Mouse (Mus musculus) lung, adult 2 months (tissue): ENCODE results near the gene Ctbp2. TPM values are rescaled to one million over a fixed set of nuclear protein-coding genes. Genes with fewer than 3 reads are reported as not detected.
A peak's percentile ranks its signal among the peaks of the same experiment; 100 is the strongest.

Experiments used
- DNase-seq: peaks from one replicate; pipeline ENCODE4 v3.0.0; 2022
- H3K4me1 ChIP-seq: fragments of 200-500 bp; 2 replicates; pipeline ENCODE4 v1.6.1; 2011; ENCODE audit warnings: low read length; ENCODE audit not compliant: control insufficient read depth, insufficient read depth
- H3K4me3 ChIP-seq: fragments of 200-500 bp; replicated peaks from 2 replicates; pipeline ENCODE3; 2011; ENCODE audit warnings: low read depth, mild to moderate bottlenecking, control low read depth, low read length; ENCODE audit errors: extremely low read depth
- CTCF ChIP-seq: fragments of 200-500 bp; IDR thresholded peaks from 2 replicates; pipeline ENCODE4 v1.5.1; 2011; ENCODE audit warnings: mild to moderate bottlenecking, low read length, control low read depth; ENCODE audit not compliant: insufficient read depth
- POLR2A ChIP-seq: fragments of 200-500 bp; IDR thresholded peaks from 2 replicates; pipeline ENCODE4 v1.6.1; 2011; ENCODE audit warnings: low read depth, mild to moderate bottlenecking, control low read depth, low read length, borderline replicate concordance; ENCODE audit errors: extremely low read depth
- WGBS: fragments of 180-500 bp; shearing (Covaris S2); methylation state at CpG from one replicate; pipeline ENCODE4 v1.1.7; 2018; 5-methylcytosine and 5-hydroxymethylcytosine counted together
- polyA plus RNA-seq: library from polyadenylated mRNA; depleted of rRNA; stranded (reverse); fragments of >200 nt; gene quantifications from 2 replicates; pipeline ENCODE4 v1.2.3, GENCODE M21; 2012

Ctbp2 gene
- polyA plus RNA-seq, 1 experiment, result 65.8 TPM

DNA sequence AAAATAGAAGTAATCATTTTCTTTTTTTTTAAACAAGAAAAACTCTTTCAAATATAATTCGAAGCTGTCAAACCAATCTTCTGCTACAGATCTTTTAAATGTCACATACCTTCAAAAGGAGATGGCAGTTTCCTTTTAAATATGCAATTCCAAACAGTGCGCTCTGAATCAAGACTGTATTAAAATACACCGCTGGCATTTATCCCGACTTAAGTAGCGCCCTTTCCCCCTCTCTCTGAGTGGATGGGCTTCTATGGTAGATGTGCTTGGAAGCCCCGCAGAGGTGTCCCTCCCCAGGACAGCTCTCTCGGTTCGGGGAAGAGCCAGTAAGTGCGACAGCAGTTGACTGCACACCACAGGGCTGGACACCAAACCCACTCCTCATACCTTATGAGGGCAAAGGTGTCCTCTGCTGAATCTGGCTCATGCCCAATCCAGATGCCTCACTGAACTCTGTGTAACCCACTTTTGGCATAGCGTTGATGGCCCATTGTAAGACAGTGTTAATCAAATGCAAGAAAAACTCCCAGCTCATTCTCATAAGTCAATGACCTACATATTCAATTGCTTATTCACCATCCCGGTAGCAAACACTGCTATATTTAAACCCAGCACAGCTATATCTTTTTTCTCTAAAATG is 34.4 kb downstream of the Ctbp2 start:
- H3K4me1 ChIP-seq, result peaks cover 17% of the 10 kb centered on the region
- no peak overlapping the region for H3K4me3 ChIP-seq
- no peak for DNase-seq
- TF ChIP-seq CTCF (no peak), POLR2A (no peak)
- WGBS, result 72% methylated on average over 11 of the region's 11 CpGs

DNA sequence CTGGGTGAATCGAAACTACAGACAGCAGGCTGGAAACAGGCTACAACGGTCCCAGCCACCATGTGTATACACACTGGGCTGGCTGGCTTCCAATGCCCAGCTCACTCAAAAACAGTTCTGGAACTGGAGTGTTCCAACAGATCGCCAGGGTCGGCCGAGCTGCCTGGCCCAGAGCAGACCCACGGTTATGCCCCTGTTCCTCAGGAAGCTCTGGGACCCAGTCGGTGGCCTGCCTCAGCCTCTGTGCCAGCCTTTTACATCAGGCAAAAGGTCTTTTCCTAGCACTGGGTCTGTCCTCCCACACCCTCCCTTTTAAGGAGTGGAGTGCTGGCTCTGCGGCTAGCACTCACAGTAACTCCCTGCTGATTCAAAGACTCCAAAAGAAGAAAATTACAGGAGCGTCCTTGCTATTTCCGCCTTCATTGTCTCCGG is 35.3 kb downstream of the Ctbp2 start:
- no peak for TF ChIP-seq CTCF
- no peak for TF ChIP-seq POLR2A
- peak overlapping the region; percentile 22 for H3K4me3 ChIP-seq
- 12% methylated on average over 11 of the region's 11 CpGs for WGBS
- peaks cover 17% of the 10 kb centered on the region for H3K4me1 ChIP-seq
- peak; percentile 79 for DNase-seq

DNA sequence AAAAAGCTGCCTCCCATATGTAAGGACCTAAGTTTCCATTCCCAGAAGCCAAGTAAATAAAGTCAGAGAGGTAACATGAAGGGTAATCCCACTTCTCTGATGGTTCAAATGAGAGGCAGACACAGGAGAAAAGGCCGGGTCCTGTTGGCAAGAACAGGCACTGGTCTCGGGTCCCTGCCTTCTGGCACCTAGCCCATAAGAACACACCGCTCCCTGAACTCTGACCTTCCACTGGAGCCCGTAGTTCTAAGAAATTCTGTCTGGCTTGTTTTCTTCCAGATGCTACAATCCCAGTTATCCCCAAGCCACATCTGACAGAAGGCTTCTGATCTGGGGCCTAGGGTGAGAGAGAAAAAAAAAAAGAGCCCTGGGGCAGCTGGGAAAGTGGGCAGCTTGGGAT is 35.7 kb downstream of the Ctbp2 start:
- WGBS, result 27% methylated on average over 4 of the region's 4 CpGs
- H3K4me3 ChIP-seq, result no peak overlapping the region
- DNase-seq, result no peak

DNA sequence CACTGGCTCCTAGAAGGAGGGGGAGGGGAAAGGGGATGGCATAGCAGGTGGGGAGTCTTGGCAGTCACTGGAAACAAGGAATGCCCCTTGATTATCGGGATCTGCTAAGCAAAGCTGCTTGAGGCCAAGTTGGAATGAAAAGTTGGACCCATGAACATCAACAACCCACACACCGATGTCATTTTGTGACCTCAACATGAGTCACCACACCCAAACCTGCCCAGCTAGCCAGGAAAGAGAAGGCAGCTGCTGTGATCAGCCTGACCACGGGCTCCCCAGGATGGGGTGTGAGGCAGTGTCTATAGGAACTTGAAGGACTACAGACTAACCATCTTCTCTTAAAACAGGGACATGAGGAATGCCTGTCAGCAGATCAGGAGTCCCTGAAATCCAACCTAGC is 38.7 kb downstream of the Ctbp2 start:
- 49% methylated on average over 3 of the region's 3 CpGs for WGBS
- Histone ChIP-seq H3K4me1 (peaks cover 14% of the 10 kb centered on the region), H3K4me3 (no peak overlapping the region)
- TF ChIP-seq CTCF (no peak), POLR2A (no peak)
- no peak for DNase-seq

More for the DNA sequence above, 35.7 kb downstream of the Ctbp2 start:
- TF ChIP-seq POLR2A, result no peak
- TF ChIP-seq CTCF, result no peak
- peaks cover 17% of the 10 kb centered on the region for H3K4me1 ChIP-seq

DNA sequence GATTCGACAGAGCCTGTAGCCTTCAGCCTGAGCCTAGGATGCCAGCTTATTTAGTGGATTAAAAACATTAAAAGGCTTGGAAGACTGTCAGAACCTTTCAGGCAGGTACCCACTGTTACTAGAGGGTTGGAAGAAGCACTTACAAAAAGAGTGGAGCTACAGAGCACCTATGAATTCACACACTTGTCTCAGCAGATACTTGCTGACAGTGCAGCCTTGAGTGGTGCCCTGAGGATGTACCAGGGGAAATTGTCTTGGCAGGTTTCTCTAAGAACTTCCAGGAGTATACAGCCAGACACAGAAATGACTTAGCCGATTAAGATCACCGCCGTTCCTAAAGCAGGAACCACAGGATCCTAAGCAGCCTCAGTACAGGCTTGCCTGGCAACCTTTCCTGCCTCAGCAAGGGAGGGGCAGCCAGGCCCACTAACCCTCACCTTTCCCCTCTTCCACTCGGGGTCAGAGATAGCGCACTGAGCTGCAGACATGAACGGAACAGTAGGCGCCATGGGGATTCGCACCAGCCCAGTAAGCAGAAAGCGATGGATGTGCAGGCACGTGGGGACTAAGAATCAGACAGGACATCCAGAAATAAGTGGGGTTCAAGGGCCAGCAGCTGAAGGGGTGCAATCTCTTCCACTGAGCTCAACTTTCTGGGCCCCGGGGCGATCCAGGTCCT is 40.1 kb downstream of the Ctbp2 start:
- DNase-seq, result no peak
- no peak for TF ChIP-seq CTCF
- no peak for TF ChIP-seq POLR2A
- WGBS, result 74% methylated on average over 13 of the region's 13 CpGs

DNA sequence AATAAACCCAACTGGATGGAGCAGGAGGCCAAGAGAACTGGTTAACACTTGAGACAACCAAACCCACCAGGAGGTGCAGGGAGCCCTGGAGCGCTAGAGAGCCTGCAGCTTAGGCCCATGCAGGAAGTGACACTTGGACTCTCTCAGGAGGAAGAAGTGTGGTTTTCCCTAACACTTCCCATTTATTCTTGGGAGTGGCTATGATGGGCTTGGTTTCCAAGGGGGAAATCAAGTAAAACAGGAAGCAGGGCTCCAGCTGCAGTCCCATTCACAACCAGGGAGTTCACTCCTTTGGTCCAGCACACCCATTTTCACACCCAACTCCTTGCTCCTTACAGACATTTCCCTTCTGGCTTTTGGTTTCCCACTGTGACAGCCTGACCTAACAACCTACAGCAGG is 45.2 kb downstream of the Ctbp2 start:
- Histone ChIP-seq H3K4me3 (no peak overlapping the region), H3K4me1 (peaks cover 10% of the 10 kb centered on the region; the same call in 1 of the 2 replicates)
- no peak for DNase-seq
- WGBS, result 54% methylated on average over 1 of the region's 1 CpGs
- TF ChIP-seq POLR2A (no peak), CTCF (no peak)

More for the DNA sequence above, 40.1 kb downstream of the Ctbp2 start:
- Histone ChIP-seq H3K4me1 (peaks cover 12% of the 10 kb centered on the region), H3K4me3 (no peak overlapping the region)

DNA sequence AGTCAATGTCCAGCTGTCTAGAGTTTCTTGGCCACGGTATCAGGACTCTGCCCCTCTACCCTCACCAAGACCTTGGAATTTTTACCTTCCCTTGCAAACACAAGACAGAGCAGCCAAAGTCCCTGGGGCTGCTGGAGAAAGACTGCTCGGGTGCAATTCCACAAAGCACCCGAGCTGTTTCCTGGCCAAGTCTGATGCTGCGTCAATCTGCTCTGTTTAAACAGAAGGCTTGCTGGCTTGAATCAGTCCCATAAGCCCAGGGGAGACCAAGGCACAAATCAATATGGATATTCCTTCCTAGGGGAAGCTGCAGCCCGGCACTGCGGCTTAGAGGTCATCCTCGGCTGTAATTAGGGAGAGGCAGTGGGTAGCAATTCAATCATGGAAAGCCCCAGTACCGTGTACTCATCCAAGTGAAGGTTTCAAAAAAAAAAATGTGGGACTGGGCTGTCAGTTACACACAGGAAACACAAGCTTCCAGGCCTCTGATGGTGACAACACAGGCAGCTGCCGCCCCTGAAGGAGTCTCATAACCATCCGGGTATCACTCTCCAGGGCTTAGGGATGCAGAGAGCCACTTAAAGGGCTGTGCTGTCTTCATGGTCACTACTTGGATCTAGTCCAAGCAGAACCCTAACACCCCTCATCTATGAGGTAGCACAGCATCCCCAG is 49.6 kb downstream of the Ctbp2 start:
- Histone ChIP-seq H3K4me1 (peaks cover 10% of the 10 kb centered on the region; the same call in 1 of the 2 replicates), H3K4me3 (no peak overlapping the region)
- TF ChIP-seq CTCF (no peak), POLR2A (no peak)
- 60% methylated on average over 10 of the region's 10 CpGs for WGBS
- DNase-seq, result no peak

DNA sequence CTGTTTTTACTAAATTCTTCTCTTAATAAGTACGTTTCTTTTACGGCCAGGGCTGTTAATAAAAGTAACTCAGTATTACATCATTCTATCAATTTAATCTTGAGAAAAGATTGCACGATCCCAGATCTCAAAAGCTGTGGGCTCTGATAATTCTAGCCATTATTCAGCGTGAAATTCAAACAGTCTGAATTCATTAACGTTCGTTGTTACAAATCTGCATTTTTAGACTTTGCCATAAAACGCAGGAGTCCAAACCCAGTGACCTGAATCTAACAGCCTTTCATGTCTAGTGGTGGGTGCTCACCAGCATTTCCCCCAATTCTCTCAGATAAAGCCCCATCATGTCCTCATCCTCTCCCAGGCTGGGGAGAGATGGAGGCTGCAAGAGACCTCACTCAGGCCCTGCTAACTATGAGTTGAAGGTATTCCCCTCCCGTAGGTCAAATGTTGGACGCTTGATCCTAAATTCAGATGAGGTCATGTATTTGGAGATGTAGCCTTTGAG is 51.0 kb downstream of the Ctbp2 start:
- Histone ChIP-seq H3K4me1 (peaks cover 3% of the 10 kb centered on the region; the same call in 1 of the 2 replicates), H3K4me3 (no peak overlapping the region)
- TF ChIP-seq CTCF (no peak), POLR2A (no peak)
- WGBS, result 87% methylated on average over 9 of the region's 9 CpGs
- no peak for DNase-seq

DNA sequence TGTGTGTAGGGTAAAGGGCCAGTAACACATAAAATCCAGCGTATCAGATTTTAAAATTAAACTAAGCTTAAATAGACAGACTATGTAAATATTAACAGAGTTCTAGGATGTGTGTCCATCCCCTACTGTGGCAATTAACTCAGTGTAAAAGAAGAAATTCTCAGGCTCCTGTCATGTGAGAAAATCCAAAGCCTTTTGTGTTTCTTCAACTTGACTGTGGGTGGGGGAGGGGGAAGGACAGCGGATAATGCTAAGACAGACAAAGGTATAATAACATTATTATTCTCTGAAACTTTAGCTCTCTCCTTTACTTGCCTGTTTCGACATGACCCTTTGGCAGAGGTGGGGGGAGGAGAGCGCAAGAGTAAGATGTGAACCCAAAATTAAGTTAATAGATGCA is 51.6 kb downstream of the Ctbp2 start:
- H3K4me1 ChIP-seq, result peaks cover 3% of the 10 kb centered on the region; the same call in 1 of the 2 replicates
- 96% methylated on average over 4 of the region's 4 CpGs for WGBS
- DNase-seq, result no peak
- H3K4me3 ChIP-seq, result no peak overlapping the region
- no peak for TF ChIP-seq POLR2A
- no peak for TF ChIP-seq CTCF
